Mouse (Mus musculus): ENCODE data around the gene 1500009C09Rik.
"Not testable (repeated sequence)": the region's sequence is repeated elsewhere in the genome, so short reads cannot be mapped to it uniquely, and the experiment has no call there.

The 1500009C09Rik gene

DNA sequence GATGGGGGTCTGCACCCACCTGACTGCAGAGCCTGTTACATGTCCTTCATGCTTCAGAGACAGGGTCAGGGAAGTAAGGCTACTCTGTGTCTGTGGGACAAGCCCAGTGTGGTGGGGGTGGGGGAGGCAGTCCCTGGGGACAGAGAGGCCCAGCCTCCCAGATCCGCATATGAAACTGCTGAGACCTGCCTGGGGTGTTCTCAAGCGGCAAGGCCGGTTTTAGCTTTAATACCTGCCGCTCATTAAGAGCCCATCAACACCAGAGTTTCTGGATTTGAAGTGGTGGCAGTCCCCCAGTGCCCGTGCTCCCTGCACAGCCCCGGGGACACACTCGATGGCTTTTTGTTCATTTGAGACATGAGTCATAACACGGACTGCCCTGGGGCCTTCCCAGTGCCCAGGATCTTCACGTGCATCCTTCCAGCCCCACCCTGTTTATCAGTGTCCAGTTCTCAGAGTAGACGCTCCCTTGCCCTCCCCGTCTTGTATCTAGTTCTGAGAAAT is 22.6 kb upstream of the 1500009C09Rik start:
- peak; percentile 78 for DNase-seq (ENCODE audit: low read depth, low spot score)
- Histone ChIP-seq H3K36me3 (ENCODE audit: control insufficient read depth, insufficient read depth, low read length, poor library complexity, severe bottlenecking) (no peaks in the 10 kb centered on the region), H3K27me3 (ENCODE audit: control insufficient read depth, insufficient read depth, low read length, poor library complexity, severe bottlenecking) (no peaks in the 10 kb centered on the region)

DNA sequence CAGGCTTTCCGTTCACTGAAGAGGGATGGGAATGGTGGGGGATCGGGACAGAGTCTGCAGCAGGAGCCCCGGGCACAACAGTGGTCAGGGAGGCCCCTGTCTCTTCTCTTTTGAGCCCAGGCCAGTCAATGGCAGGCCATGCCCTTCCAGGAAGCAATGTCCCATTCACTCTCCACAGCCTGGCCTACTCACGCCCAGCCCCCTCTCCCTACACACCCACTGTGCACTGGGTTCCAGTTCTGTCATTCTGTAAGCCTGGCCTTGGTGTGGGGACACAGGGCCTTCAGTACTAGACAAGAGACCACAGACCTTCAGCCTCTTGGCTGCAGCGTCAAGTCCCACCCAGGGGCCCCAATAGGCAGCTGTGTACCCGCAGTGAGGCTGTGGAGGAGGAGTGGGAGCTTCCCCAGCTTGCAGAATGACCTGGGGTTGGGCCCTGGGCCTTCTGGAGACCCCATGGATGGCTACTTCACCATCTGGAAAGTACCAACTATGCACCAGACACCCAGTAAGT is 22.0 kb upstream of the 1500009C09Rik start:
- no peaks in the 10 kb centered on the region for H3K36me3 ChIP-seq (ENCODE audit: control insufficient read depth, insufficient read depth, low read length, poor library complexity, severe bottlenecking)
- DNase-seq (ENCODE audit: low read depth, low spot score) = no peak
- H3K27me3 ChIP-seq (ENCODE audit: control insufficient read depth, insufficient read depth, low read length, poor library complexity, severe bottlenecking) = no peaks in the 10 kb centered on the region

DNA sequence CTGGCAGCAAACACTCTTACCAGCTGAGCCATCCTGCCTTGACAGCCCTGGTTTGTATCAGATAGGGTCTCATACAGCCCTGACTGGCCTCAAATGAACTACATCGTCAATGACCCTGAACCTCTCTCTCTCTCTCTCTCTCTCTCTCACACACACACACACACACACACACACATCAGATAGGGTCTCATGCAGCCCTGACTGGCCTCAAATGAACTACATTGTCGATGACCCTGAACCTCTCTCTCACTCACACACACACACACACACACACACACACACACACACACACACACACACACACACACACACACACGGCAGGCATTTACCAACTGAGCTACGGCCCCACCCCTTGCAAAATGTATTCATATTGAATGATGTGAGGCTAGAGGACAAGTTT is 21.1 kb upstream of the 1500009C09Rik start:
- DNase-seq (ENCODE audit: low read depth, low spot score) = no peak
- Histone ChIP-seq H3K36me3 (ENCODE audit: control insufficient read depth, insufficient read depth, low read length, poor library complexity, severe bottlenecking) (no peaks in the 10 kb centered on the region), H3K27me3 (ENCODE audit: control insufficient read depth, insufficient read depth, low read length, poor library complexity, severe bottlenecking) (no peaks in the 10 kb centered on the region)

DNA sequence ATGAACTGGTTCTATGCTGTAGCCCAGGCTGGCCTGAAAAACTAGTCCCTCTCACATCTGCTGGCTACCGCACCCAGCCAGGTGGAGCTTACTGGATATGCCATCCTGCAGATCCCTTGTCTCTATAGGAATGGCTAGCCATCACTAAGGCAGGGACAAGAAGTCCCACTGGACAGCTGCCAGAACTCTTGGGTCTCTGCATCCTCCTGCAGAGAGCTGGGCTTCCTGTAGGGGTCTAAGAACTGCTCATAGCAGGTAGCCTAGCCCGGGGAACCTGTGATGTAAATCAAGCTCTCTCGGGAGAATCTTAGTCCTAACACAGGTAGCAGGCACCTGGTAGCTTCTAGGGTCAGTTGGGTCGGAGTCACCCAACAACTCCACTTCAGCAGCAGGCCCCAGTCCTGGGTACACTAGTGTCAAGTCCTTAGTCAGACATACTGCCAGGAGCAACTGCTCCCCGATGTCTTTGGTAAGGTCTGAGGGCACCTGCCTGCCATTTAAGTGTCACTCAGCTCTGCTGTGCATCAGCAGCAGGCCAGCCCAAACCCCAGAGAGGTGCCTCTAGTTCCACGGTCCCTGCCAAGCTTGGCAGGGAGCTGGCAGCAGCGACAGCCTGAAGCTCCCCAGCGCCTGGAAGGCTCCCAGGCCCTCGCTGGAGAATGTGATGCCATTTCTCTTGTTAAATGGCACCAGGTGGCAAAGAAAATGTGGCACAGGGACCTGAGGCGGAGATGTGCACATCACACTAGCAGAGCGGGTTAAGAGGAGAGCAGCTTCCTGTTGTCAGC is 20.4 kb upstream of the 1500009C09Rik start:
- no peaks in the 10 kb centered on the region for H3K27me3 ChIP-seq (ENCODE audit: control insufficient read depth, insufficient read depth, low read length, poor library complexity, severe bottlenecking)
- DNase-seq (ENCODE audit: low read depth, low spot score) = no peak
- no peaks in the 10 kb centered on the region for H3K36me3 ChIP-seq (ENCODE audit: control insufficient read depth, insufficient read depth, low read length, poor library complexity, severe bottlenecking)

DNA sequence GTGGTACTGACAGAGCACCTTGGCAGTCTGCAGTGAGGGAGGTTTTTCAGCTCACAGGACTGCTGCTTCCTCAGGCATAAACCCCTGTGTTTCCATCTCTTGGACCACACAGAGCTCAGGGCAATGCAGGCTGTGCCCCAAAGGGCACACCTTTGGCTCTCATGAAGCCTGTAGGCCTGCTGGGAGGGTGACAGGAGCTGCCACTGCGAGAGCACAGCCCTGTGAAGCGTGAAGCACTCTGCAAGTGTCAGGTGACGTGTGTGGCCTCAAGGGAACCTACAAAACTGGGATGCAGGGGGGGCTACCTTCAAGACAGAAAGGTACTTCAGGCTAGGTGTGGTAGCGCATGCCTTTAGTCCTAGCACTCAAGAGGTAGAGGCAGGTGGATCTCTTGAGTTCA is 19.5 kb upstream of the 1500009C09Rik start:
- no peaks in the 10 kb centered on the region for H3K27me3 ChIP-seq (ENCODE audit: control insufficient read depth, insufficient read depth, low read length, poor library complexity, severe bottlenecking)
- no peaks in the 10 kb centered on the region for H3K36me3 ChIP-seq (ENCODE audit: control insufficient read depth, insufficient read depth, low read length, poor library complexity, severe bottlenecking)
- DNase-seq (ENCODE audit: low read depth, low spot score) = peak; percentile 77

DNA sequence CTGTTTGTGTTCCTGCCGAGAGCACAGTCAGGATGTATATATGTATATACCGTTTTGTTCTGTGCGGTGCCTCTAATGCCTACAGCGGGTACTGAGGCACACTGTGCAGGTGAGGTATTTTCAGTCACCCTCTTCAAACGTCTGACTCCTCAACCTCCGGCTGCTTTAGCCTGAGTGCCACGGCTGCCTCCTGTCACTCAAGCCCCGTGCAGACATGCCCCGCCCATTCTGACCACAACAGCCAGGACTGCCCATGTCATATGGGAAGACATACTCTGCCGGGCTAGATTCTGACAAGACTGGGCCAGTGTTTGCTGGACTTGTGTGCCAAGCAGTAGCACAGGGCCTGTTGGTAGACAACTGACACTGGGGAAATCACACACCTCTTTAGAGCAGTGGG is 16.5 kb upstream of the 1500009C09Rik start:
- Histone ChIP-seq H3K27me3 (ENCODE audit: control insufficient read depth, insufficient read depth, low read length, poor library complexity, severe bottlenecking) (no peaks in the 10 kb centered on the region), H3K36me3 (ENCODE audit: control insufficient read depth, insufficient read depth, low read length, poor library complexity, severe bottlenecking) (no peaks in the 10 kb centered on the region)
- peak; percentile 51 for DNase-seq (ENCODE audit: low read depth, low spot score)

DNA sequence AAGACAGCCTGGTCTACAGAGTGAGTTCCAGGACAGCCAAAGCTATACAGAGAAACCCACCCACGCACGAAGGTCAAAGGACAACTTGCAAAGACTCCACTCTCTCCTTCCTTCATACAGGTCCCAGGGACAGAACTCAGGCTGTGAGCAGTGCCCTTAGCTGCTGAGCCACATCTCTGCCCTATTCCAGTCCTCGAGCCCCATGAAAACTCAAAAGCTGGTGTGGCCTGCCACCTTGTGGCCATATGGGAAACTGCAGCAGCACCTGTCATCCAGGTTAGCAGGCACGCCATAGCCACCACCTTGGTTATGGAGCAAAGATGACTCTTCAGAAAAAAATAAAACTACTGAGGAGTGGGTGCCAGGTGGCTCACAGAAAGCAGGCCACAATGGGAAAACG is 15.6 kb upstream of the 1500009C09Rik start:
- DNase-seq (ENCODE audit: low read depth, low spot score) = peak; percentile 92
- Histone ChIP-seq H3K27me3 (ENCODE audit: control insufficient read depth, insufficient read depth, low read length, poor library complexity, severe bottlenecking) (no peaks in the 10 kb centered on the region), H3K36me3 (ENCODE audit: control insufficient read depth, insufficient read depth, low read length, poor library complexity, severe bottlenecking) (no peaks in the 10 kb centered on the region)

DNA sequence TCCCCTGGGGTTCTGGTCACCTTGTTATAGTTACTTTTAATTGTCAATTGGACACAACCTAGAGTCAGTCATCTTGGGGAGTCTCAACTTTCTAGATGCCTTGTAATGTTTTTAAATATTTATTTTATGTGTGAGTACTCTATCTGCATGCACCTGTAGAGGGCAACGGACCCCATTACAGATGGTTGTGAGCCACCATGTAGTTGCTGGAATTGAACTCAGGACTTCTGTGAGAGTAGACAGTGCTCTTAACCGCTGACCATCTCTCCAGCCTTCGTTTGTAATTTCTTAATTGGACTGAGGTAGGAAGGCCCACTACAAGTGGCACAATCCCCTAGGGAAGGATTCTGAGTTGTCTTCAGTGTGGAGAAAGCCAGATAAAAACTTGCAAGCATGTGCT is 8.9 kb upstream of the 1500009C09Rik start:
- no peak for DNase-seq (ENCODE audit: low read depth, low spot score)
- no peaks in the 10 kb centered on the region for H3K27me3 ChIP-seq (ENCODE audit: control insufficient read depth, insufficient read depth, low read length, poor library complexity, severe bottlenecking)
- no peaks in the 10 kb centered on the region for H3K36me3 ChIP-seq (ENCODE audit: control insufficient read depth, insufficient read depth, low read length, poor library complexity, severe bottlenecking)

DNA sequence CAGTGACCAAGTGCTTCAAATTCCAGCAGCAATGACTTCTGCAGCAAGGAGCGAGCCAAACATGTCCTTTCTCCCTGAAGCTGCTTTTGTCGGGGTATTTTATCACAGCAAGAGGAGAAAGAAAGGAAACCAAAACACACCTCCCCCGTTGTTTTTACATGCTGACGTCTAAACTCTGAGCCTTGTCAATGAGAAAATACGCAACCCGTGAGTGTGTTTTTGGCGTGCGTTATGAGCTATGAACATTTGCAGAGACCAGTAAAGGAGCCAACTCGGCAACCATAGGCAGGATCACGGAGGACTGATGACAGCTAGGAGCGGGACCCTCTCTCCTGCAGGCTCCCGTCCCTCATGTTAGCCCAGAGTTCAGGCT is 8.5 kb upstream of the 1500009C09Rik start:
- H3K36me3 ChIP-seq (ENCODE audit: control insufficient read depth, insufficient read depth, low read length, poor library complexity, severe bottlenecking) = no peaks in the 10 kb centered on the region
- H3K27me3 ChIP-seq (ENCODE audit: control insufficient read depth, insufficient read depth, low read length, poor library complexity, severe bottlenecking) = no peaks in the 10 kb centered on the region
- peak; percentile 18 for DNase-seq (ENCODE audit: low read depth, low spot score)

DNA sequence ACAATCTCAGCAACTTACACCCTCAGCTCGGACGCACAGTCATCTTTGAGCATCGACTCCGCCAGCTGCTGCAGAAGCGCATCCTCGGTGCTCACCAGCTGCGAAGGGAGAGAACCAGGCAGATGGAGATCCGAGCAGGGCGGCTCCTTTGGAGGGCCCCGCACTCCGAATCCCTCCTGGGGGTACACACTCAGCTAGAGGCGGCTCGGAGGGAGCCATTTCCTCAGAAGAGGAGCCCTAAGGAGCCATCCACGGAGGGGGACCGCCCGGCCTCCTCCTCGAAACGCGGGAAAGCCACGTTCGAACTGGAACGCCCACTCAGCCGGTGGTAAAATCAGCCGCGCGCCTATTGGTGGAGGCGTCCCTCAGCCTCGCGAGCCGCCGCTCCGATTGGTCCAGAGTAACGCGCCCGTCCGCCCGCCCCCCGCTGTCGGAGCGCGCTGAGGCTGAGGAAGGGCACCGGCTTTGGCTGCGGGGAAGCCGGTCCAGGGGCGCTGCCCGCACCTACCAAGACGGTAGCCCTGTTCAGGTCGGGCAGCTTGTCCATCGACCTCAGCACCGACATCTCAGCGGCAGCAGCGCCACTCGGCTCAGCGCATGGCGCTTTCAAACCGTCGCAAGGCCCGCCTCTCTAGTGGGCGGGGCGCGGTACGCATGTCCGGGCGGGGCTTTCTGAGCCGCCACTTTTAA is 7.9 kb upstream of the 1500009C09Rik start, which contains the start of gene Cenpm:
TSS of gene Cenpm (minus strand) at position 634 of the 690 bp plus-strand sequence.
- DNase-seq (ENCODE audit: low read depth, low spot score) = peak; percentile 91
- H3K36me3 ChIP-seq (ENCODE audit: control insufficient read depth, insufficient read depth, low read length, poor library complexity, severe bottlenecking) = no peaks in the 10 kb centered on the region
- no peaks in the 10 kb centered on the region for H3K27me3 ChIP-seq (ENCODE audit: control insufficient read depth, insufficient read depth, low read length, poor library complexity, severe bottlenecking)

DNA sequence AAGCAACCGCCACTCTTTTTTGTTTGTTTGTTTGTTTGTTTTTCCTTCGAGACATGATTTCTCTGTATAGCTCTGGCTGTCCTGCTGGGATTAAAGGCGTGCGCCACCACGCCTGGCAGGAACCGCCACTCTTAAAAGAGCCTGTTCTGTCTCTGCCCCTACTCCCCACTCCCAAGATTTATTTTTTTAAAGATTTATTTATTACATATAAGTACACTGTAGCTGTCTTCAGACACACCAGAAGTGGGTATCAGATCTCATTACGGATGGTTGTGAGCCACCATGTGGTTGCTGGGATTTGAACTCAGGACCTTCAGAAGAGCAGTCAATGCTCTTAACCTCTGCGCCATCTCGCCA is 7.4 kb upstream of the 1500009C09Rik start:
- DNase-seq (ENCODE audit: low read depth, low spot score); H3K36me3 ChIP-seq (ENCODE audit: control insufficient read depth, insufficient read depth, low read length, poor library complexity, severe bottlenecking); H3K27me3 ChIP-seq (ENCODE audit: control insufficient read depth, insufficient read depth, low read length, poor library complexity, severe bottlenecking): not testable (repeated sequence)

DNA sequence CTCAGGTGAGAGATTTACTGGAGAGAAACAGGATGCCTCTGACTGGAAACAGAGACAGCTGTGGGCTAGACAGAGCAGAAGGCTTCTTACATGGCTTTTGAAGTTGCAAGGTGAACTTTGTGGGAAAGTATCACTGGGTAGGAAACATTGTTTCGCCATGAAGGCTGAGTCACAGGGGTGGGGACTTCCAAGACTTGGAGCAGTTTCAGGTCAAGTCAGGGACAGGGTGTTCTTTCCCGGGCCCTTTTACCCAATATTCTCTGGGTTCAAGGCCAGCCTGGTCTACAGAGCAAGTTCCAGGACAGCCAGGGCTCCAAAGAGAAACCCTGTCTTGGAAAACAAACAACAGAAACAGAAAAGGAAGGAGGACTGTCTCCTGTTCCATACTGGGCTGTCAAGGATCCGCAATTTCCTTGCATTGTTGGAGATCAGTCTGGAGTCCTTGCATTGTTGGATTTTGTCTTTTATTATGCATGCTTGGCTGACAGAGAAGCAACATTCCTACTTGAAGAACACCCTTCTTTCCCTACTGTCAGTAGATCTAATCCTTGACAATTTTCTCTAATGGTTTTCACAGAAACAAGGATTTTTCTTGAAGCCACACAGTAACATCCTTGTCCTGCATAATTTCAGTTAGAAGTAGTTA is 4.9 kb upstream of the 1500009C09Rik start:
- H3K36me3 ChIP-seq (ENCODE audit: control insufficient read depth, insufficient read depth, low read length, poor library complexity, severe bottlenecking) = no peaks in the 10 kb centered on the region
- no peak for DNase-seq (ENCODE audit: low read depth, low spot score)
- no peaks in the 10 kb centered on the region for H3K27me3 ChIP-seq (ENCODE audit: control insufficient read depth, insufficient read depth, low read length, poor library complexity, severe bottlenecking)

DNA sequence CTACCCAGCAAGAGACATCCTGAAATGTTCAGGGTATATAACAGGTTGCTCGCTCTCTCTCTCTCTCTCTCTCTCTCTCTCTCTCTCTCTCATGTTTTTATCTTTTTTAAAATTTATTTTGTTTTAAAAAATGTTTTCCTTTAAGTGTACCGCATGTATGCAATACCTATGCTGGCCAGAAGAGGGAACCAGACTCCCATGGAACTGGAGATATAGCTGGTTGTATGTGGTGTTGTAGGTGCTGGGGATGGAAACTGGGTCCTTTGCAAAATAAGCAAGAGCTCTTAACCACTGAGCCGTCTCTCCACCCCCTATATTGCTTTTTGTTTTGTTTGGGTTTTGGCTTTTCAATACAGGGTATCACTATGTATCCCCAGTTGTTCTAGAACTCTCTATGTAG is 618 bp upstream of the 1500009C09Rik start:
- DNase-seq (ENCODE audit: low read depth, low spot score) = peak; percentile 42
- Histone ChIP-seq H3K27me3 (ENCODE audit: control insufficient read depth, insufficient read depth, low read length, poor library complexity, severe bottlenecking) (no peaks in the 10 kb centered on the region), H3K36me3 (ENCODE audit: control insufficient read depth, insufficient read depth, low read length, poor library complexity, severe bottlenecking) (no peaks in the 10 kb centered on the region)

DNA sequence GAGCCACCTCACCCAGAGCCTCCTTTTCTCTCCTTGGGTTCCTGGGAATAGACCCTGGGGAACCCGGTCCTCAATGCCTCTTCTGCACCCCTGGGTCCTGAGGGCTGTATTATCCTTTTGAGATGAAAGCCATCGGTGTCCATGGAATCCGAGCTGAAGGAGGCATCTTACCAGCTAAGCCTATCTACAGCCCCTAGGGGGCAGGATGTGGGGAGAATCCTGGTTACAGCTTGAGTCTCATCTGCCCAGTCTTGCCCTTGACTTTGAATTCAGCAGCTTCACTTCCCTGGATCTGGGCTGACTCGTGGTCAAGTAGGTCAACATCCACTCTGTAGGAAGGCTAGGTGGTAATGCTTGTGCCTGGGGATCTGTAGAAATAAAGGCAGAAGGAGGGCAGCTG is 3.1 kb downstream of the 1500009C09Rik start:
- Histone ChIP-seq H3K36me3 (ENCODE audit: control insufficient read depth, insufficient read depth, low read length, poor library complexity, severe bottlenecking) (no peaks in the 10 kb centered on the region), H3K27me3 (ENCODE audit: control insufficient read depth, insufficient read depth, low read length, poor library complexity, severe bottlenecking) (no peaks in the 10 kb centered on the region)
- peak; percentile 17 for DNase-seq (ENCODE audit: low read depth, low spot score)

DNA sequence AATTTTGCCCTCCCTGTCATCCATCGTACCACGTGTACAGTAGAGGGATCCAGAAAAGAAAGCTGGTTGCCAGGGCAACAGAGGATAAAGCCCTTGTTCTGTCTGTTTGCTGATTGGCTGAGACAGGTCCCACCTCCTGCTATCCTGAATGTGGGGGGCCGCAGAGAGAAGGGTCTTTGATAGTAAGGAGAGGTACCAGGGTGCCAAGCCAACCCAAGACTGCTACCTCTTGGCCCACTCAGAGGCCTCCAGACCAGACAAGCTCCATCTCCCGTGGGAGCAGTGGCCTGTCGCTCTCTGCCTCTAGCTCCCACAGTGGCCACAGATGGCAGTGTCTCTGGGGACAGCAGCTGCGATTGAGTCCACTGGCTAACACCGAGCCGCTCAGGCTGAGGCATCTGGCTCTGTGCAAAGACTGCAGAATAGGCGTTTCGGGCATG is 3.8 kb downstream of the 1500009C09Rik start:
- DNase-seq (ENCODE audit: low read depth, low spot score) = no peak
- Histone ChIP-seq H3K36me3 (ENCODE audit: control insufficient read depth, insufficient read depth, low read length, poor library complexity, severe bottlenecking) (no peaks in the 10 kb centered on the region), H3K27me3 (ENCODE audit: control insufficient read depth, insufficient read depth, low read length, poor library complexity, severe bottlenecking) (no peaks in the 10 kb centered on the region)

All from splenic B cell, adult 2 months (primary cell).